Mouse (Mus musculus) cerebellum, postnatal 14 days (tissue): ENCODE results near the gene Fbxl17.

Source experiments
- DNase-seq, 2 experiments: peaks; one replicate each; pipeline ENCODE4 v3.0.0; 2021; ENCODE audit warnings: mixed read lengths in 2 of 2

Gene Fbxl17

DNA sequence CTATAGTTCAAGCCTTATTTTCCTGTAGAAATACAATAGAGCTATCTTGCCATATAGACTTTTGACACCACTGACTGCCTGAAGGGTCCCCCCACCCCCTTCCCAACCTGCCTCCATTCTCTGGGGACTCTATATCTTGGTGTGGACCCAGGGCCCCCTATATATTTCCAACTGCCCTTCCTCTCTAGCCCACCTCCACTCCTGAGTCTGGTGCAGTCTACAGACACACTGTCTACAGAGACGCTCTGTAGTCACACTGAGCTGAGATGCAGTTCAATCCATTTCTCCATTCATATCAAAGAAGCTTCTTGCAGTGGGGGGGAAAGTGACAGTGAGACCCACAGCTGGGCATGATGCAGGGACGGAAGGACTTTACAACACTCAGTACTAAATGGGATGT, 226.5 kb downstream of the Fbxl17 start:
- no peak for DNase-seq

GRCm38 (mm10) chr17:63272914-63273313, 226.9 kb downstream of the Fbxl17 start:
- DNase-seq, result no peak

- DNase-seq, result no peak
These were observed 228.8 kb downstream of the Fbxl17 start for GRCm38 (mm10) chr17:63271000-63271399.

DNA sequence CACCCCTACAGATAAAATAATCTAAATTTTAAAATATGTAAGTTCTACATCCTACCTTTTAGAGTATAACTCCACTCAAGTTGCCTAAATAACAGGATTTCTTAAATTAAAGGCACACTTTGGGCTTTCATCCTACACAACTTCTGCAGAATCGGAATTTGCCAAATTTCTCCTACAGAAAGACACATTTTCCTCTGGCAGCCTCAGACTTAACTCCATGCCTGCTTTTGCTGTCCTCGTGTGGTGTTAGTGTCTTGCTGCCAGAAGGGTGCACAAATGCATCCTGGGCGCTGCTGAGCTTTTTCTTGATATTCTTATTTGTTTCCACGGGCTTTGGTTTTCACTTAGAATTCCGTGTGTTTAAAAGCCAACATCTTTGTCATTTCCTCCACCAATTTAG, 229.3 kb downstream of the Fbxl17 start:
- DNase-seq, result no peak

DNA sequence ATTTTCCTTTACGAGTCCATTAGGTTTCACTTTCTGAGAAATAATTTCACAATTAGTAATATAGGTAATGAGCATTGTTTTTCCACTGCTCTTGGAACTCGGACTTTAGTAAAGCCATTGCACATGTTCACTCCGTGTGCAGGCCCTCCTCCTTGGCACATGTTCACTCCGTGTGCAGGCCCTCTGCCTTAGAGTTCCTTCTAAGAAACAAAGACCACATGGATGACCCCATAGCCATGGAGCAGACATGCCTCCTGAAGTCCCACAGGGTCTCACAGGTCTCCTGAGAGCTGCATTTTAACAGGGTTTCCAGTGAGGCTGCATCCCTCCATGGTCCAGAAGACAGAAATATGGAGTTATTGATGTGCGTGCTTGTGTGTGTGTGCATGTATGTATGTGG, 237.1 kb downstream of the Fbxl17 start:
- DNase-seq, result no peak

DNA sequence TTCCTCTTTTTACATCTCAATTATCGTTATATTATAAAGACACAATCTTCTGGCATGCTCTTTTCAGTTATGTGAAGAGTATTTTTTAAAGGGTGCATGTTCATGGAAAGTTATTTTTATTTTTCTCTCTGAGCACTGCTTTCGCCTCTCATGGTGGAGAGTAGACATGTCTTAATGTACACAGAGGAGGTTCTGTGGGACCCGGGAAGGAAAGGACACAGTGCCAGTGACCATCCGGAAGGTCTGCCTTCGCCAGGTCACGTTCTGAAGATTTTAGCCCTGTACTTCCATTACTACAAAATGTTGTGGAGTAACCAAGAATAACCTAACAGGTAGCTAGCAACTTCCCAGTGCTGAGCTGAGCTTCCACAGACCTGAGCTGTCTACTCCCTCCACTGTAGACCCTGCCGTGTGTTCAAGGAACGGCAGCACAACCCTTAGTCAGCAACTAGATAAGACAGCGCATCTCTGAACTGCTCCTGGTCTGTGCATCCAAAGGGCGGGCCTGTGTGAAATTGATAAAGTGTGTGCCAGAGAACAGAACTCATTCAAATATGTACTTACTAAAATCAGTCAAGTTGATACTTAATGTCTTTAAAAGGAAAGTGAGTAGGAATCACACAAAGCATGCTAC, 238.2 kb downstream of the Fbxl17 start:
- no peak for DNase-seq

DNA sequence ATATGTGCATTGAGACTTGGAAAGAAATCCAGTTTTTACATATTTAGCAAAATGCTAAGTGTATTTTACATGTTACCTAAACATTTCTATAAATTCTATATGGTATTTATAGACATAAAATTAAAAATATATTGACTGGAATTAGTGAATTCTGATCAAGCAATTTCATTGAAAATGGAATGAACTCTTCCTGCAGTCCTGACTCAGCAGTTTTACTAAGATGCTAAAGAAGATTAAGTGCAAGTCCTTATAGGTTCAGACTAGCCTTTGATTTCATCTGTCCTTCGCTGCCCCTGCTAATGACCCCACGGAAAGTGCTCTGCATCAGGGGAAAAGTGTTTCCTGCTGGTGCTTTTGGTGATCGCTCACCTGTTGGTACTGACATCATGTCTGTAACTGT, 240.7 kb downstream of the Fbxl17 start:
- DNase-seq, result no peak

- DNase-seq, result peak; percentile 37 to 59
These were observed 253.6 kb downstream of the Fbxl17 start for GRCm38 (mm10) chr17:63246144-63246619.

DNA sequence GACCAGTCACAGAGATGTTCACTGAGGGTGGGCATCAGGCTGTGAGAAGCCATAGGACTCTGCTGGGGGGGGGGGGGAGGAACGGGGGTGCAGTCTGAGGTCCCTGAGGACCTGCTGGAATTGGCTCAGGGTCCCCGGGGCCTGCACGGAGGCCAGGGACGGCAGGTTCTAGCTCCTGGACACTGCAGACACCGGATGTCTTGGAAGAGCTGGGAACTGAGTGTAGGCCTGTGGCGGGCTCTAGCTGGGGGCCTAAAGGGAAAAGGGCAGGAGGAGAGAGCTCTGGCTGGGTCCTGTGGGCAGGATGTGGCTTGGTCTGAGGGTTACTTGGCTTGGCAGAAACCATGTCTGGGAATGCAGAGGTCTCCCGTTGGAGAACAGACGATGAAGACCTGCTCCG, 254.3 kb downstream of the Fbxl17 start:
- no peak for DNase-seq

GRCm38 (mm10) chr17:63242761-63243160, 257.1 kb downstream of the Fbxl17 start:
- DNase-seq, result no peak

DNA sequence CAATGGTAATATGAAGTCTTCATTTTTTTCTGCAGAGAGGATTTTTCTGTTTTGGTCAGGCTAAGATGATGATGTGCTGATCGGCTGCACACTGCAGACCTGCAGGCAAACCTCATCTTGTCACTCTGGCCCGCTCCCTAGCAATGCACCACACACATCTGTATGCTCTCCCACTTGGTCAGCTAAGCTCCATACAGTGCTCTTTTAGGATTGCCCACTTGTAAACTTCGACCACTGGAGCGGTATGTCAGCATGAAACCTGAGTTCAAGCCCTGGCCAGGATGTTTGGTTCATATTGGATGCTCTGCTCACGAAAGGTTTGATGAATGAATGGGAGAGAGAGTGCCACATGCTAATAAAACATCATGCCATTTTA, 259.1 kb downstream of the Fbxl17 start:
- no peak for DNase-seq

- no peak for DNase-seq
These were observed 259.6 kb downstream of the Fbxl17 start for GRCm38 (mm10) chr17:63240021-63240730.

GRCm38 (mm10) chr17:63236846-63237245, 263.0 kb downstream of the Fbxl17 start:
- no peak for DNase-seq

- no peak for DNase-seq
These were observed 263.6 kb downstream of the Fbxl17 start for GRCm38 (mm10) chr17:63236221-63236620.

DNA sequence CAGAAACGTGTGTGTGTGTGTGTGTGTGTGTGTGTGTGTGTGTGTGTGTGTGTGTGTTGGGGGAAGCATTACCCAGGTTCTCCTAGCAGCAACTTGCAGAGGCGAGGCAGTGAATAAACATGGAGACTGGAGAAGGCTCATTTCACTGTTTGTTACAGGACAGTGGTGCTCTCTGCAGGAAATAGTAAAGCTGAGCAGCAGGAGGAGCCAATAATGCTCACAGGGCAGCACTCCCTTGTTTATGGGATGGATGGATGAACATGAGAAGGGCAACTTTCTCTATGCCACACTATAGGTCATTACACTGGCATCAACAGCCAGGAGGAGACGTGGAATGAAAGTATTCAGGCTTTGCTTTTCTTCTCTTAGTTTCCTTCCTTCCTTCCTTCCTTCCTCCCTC, 264.0 kb downstream of the Fbxl17 start:
- no peak for DNase-seq

DNA sequence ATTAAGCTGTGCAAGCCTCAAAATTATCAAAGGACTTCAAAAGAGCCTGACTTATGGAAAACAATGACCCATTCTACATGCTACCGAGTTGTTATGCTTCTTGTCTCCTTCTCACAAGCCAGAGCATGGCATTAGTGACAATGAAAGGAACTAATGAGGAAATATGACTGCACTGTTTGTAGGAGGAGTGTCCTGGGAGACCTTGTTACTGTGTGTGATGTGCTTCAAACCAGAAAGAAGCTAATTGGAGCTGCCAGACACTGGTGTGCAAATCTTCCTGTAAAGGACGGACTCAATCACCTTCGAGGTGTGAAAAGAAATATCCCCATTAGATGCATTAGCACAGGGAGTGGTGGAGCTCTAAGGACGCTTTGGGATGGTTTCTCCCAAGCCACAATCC, 270.7 kb downstream of the Fbxl17 start:
- no peak for DNase-seq

DNA sequence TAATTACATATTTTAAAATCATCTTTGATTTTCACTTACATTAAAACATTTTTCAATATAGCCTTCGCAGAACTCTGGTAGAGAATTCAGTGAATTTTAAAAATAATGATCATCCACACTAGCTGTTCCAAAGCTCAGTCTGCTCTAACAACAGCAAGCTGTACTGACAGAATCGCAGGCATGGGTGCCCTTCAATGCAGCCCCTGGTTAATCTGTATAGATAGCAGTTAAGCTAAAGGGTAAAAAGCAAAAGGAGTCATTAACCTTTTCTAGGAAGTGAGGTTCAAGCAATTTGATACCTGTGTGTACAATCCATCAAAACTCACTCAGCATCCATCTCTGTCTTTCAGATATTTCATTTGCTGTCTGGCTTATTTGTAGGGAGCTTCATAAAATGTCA, 273.4 kb downstream of the Fbxl17 start:
- DNase-seq, result no peak

GRCm38 (mm10) chr17:63225959-63226358, 273.9 kb downstream of the Fbxl17 start:
- DNase-seq, result no peak

DNA sequence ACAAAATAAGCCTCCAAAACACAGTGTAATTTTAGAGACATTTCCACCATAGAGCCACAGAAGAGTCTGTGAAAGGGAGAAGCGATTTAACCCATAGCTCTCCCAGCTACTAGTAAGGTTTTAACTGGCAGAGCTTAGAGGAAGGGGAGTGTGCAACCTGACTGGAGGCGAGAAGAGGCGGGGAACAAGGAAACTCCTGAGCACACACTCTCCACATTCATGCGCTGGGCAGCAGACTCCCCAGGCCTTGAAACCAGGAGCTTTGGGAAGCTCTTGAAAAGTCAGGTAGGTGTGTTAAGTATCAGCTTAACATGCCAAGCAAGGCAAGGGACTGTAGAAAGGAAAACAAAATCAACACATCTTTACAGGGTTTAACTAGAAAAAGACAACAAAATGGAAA, 276.1 kb downstream of the Fbxl17 start:
- no peak for DNase-seq

DNA sequence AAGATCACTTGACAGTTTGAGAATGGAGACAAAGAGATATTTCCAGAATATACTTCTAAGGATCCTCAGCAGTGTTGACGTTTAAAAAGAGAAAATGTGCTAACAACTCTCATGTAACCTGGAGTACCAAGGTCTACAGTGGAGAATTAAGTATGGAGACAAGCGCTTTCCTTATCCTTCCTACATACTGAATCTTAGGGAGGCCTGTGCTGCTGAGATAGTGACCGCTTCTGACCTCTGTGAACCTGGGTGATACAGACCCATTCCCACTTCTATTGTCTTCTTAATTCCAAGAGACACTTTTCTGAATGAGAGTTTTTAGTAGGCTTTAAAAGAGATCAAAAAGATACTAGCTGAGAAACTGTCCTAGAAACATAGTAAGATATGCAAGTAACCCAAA, 278.2 kb downstream of the Fbxl17 start:
- DNase-seq, result no peak

DNA sequence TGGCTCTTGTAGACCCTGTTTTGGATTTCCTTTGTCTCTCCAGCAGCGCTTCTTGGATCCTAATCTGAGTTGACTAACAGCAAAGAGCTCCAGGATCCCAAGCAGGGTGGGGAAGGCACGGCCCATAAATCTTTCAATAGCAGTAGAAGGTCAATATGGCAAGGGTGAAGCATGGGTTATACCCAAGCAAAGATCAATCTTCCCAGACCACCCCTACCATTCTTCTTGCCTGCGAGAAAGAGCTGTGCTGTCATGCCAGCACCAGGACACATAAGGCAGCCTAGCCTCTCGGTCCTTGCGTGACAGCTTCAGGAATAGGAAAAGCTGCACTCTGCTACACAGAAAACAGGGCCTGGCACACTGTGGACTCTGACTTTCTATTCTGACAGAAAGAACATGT, 279.0 kb downstream of the Fbxl17 start:
- no peak for DNase-seq

GRCm38 (mm10) chr17:63217016-63217415, 282.8 kb downstream of the Fbxl17 start:
- DNase-seq, result no peak

DNA sequence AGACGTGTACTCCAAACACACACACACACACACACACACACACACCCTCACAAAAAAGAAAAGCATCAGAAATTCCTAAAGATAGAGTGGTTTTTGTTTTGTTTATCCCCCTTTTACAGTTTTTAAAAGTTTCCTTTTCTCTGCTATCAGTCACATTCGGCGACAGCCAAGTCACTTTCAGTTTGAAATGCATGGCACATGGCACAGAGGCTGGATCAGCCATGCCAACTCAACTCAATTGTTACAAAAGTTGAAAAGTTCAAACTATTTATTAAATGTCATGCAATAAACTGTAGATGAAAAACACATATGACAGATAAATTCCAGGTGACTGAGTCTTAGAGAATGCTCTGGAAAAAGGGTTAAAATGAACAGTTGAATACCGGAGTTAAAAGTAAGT, 287.8 kb downstream of the Fbxl17 start:
- no peak for DNase-seq

- no peak for DNase-seq
These were observed 290.7 kb downstream of the Fbxl17 start for GRCm38 (mm10) chr17:63209151-63209550.

DNA sequence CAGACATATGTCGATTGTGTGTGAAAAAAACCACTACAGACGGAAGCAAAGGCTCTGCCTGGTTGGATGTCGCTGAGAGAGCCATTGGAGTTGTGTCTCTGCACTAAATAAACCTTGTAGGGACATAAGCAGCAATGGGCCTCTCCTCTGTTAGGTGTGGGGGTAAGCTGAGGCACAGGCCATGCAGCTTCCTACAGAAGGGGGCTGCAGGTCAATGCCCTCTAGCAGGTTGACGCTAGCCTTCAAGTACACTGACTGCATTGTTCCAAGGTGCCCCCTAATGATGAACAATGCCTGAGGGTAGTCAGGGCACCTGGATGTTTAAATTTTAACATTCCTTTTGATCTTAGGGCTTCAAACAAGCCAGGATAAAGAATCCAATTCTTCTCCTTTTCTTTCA, 291.5 kb downstream of the Fbxl17 start:
- no peak for DNase-seq
